Mouse (Mus musculus) liver, embryonic 16.5 days (tissue): Measurements from ENCODE around the gene Ppp2r1b. TPM values are rescaled to one million over a fixed set of nuclear protein-coding genes. Genes with fewer than 3 reads are reported as not detected.

Source experiments
- ATAC-seq: fragments of 200-750 bp; cut with Nextera tagmentation; 2 replicates; pipeline ENCODE4 v1.8.0; 2017; ENCODE audit warnings: low read depth, mild to moderate bottlenecking, moderate number of reproducible peaks, moderate library complexity
- H3K27ac ChIP-seq: fragments of 300-500 bp; sonication (generic); 2 replicates; pipeline ENCODE4 v1.5.1; 2014; ENCODE audit warnings: mild to moderate bottlenecking, low read length
- H3K27me3 ChIP-seq: fragments of 300-500 bp; sonication (generic); 2 replicates; pipeline ENCODE4 v1.6.1; 2014; ENCODE audit warnings: low read depth, low read length, mixed read lengths; ENCODE audit not compliant: control insufficient read depth, insufficient read depth
- H3K36me3 ChIP-seq: fragments of 300-500 bp; sonication (generic); 2 replicates; pipeline ENCODE4 v1.6.1; 2014; ENCODE audit warnings: mild to moderate bottlenecking; ENCODE audit not compliant: control insufficient read depth, insufficient read depth
- H3K4me1 ChIP-seq: fragments of 300-500 bp; sonication (generic); 2 replicates; pipeline ENCODE4 v1.6.1; 2014; ENCODE audit warnings: low read depth, low read length, mixed read lengths; ENCODE audit not compliant: control insufficient read depth
- H3K4me2 ChIP-seq: fragments of 300-500 bp; sonication (generic); 2 replicates; pipeline ENCODE4 v1.6.1; 2014; ENCODE audit warnings: low read depth, low read length, mixed read lengths
- H3K4me3 ChIP-seq: fragments of 300-500 bp; sonication (generic); 2 replicates; pipeline ENCODE4 v1.5.1; 2014; ENCODE audit warnings: low read depth, mild to moderate bottlenecking, low read length
- H3K9ac ChIP-seq: fragments of 300-500 bp; sonication (generic); 2 replicates; pipeline ENCODE4 v1.6.1; 2014; ENCODE audit warnings: low read depth, low read length
- H3K9me3 ChIP-seq: fragments of 300-500 bp; sonication (generic); replicated peaks from 2 replicates; pipeline ENCODE4 v1.6.1; 2016; ENCODE audit warnings: low read length; ENCODE audit not compliant: control insufficient read depth
- whole genome bisulfite sequencing: fragments of 180-500 bp; shearing (Covaris S2); extraction: QIAGEN DNeasy Blood & Tissue Kit; methylation state at CpG from one replicate; pipeline ENCODE4 v1.1.7; 2014; ENCODE audit not compliant: insufficient replicate concordance; 5-methylcytosine and 5-hydroxymethylcytosine counted together
- polyA plus RNA-seq: library from polyadenylated mRNA; unstranded; fragments of >200 nt; fragmentation: Nextera tagmentation; extraction: Ambion mirVana; gene quantifications from 2 replicates; pipeline ENCODE4 v1.2.1, GENCODE M21; 2015

Gene Ppp2r1b
- polyA plus RNA-seq, 1 experiment from 2014 or later: 59.4 TPM

GRCm38 (mm10) chr9:50865803-50866202 is 20.7 kb downstream of the Ppp2r1b start:
- no peak overlapping the region for H3K9ac ChIP-seq
- no peak overlapping the region for H3K4me3 ChIP-seq
- ATAC-seq: no peak
- WGBS: 43% methylated on average over 8 of the region's 8 CpGs
- no peaks in the 10 kb centered on the region for H3K27me3 ChIP-seq
- H3K4me2 ChIP-seq: no peak overlapping the region
- H3K4me1 ChIP-seq: no peaks in the 10 kb centered on the region; the same call in none of the 2 replicates
- H3K27ac ChIP-seq: no peak overlapping the region
- no peaks in the 10 kb centered on the region for H3K9me3 ChIP-seq
- peaks cover 89% of the 10 kb centered on the region for H3K36me3 ChIP-seq

GRCm38 (mm10) chr9:50867015-50867414 is 21.9 kb downstream of the Ppp2r1b start:
- H3K27me3 ChIP-seq: no peaks in the 10 kb centered on the region
- H3K36me3 ChIP-seq: peaks cover 80% of the 10 kb centered on the region
- no peaks in the 10 kb centered on the region for H3K9me3 ChIP-seq
- no peak for ATAC-seq
- no peak overlapping the region for H3K9ac ChIP-seq
- H3K4me3 ChIP-seq: no peak overlapping the region
- H3K4me2 ChIP-seq: no peak overlapping the region
- no peaks in the 10 kb centered on the region; the same call in none of the 2 replicates for H3K4me1 ChIP-seq
- WGBS: 87% methylated on average over 6 of the region's 6 CpGs
- no peak overlapping the region for H3K27ac ChIP-seq

- WGBS: 82% methylated on average over 2 of the region's 2 CpGs
- no peak for ATAC-seq
- no peak overlapping the region for H3K9ac ChIP-seq
- no peak overlapping the region for H3K4me3 ChIP-seq
- no peak overlapping the region for H3K27ac ChIP-seq
- H3K27me3 ChIP-seq: no peaks in the 10 kb centered on the region
- H3K4me1 ChIP-seq: no peaks in the 10 kb centered on the region; the same call in none of the 2 replicates
- no peaks in the 10 kb centered on the region for H3K9me3 ChIP-seq
- H3K36me3 ChIP-seq: peaks cover 78% of the 10 kb centered on the region
- H3K4me2 ChIP-seq: no peak overlapping the region
Measured at GRCm38 (mm10) chr9:50868182-50868581, 23.1 kb downstream of the Ppp2r1b start.

GRCm38 (mm10) chr9:50873210-50873609 is 28.1 kb downstream of the Ppp2r1b start:
- WGBS: 90% methylated on average over 9 of the region's 9 CpGs
- H3K4me2 ChIP-seq: no peak overlapping the region
- no peak overlapping the region for H3K9ac ChIP-seq
- H3K9me3 ChIP-seq: no peaks in the 10 kb centered on the region
- H3K36me3 ChIP-seq: peaks cover 77% of the 10 kb centered on the region
- no peak overlapping the region for H3K27ac ChIP-seq
- H3K27me3 ChIP-seq: no peaks in the 10 kb centered on the region
- H3K4me3 ChIP-seq: no peak overlapping the region
- no peaks in the 10 kb centered on the region for H3K4me1 ChIP-seq
- ATAC-seq: no peak

- Histone ChIP-seq H3K9ac (no peak overlapping the region), H3K9me3 (no peaks in the 10 kb centered on the region), H3K4me1 (no peaks in the 10 kb centered on the region), H3K27ac (no peak overlapping the region), H3K4me2 (no peak overlapping the region), H3K4me3 (no peak overlapping the region), H3K36me3 (peaks cover 76% of the 10 kb centered on the region), H3K27me3 (no peaks in the 10 kb centered on the region)
- ATAC-seq: no peak
- 89% methylated on average over 6 of the region's 6 CpGs for WGBS
Measured at GRCm38 (mm10) chr9:50874031-50874430, 28.9 kb downstream of the Ppp2r1b start.

GRCm38 (mm10) chr9:50875470-50875869 is 30.4 kb downstream of the Ppp2r1b start:
- H3K9ac ChIP-seq: no peak overlapping the region
- H3K4me3 ChIP-seq: no peak overlapping the region
- no peak overlapping the region for H3K4me2 ChIP-seq
- no peaks in the 10 kb centered on the region for H3K27me3 ChIP-seq
- H3K4me1 ChIP-seq: no peaks in the 10 kb centered on the region
- no peak for ATAC-seq
- no peaks in the 10 kb centered on the region for H3K9me3 ChIP-seq
- 94% methylated on average over 4 of the region's 4 CpGs for WGBS
- peaks cover 80% of the 10 kb centered on the region for H3K36me3 ChIP-seq
- no peak overlapping the region for H3K27ac ChIP-seq

GRCm38 (mm10) chr9:50876287-50876686 is 31.2 kb downstream of the Ppp2r1b start:
- no peak overlapping the region for H3K4me2 ChIP-seq
- no peak for ATAC-seq
- H3K27ac ChIP-seq: no peak overlapping the region
- no peaks in the 10 kb centered on the region for H3K4me1 ChIP-seq
- no peaks in the 10 kb centered on the region for H3K9me3 ChIP-seq
- no peak overlapping the region for H3K9ac ChIP-seq
- no peaks in the 10 kb centered on the region for H3K27me3 ChIP-seq
- H3K36me3 ChIP-seq: peaks cover 78% of the 10 kb centered on the region
- WGBS: 81% methylated on average over 3 of the region's 3 CpGs
- H3K4me3 ChIP-seq: no peak overlapping the region

- Histone ChIP-seq H3K36me3 (peaks cover 81% of the 10 kb centered on the region), H3K9ac (no peak overlapping the region), H3K4me1 (no peaks in the 10 kb centered on the region), H3K4me2 (no peak overlapping the region), H3K27me3 (no peaks in the 10 kb centered on the region), H3K9me3 (no peaks in the 10 kb centered on the region), H3K4me3 (no peak overlapping the region), H3K27ac (no peak overlapping the region)
- no peak for ATAC-seq
- 70% methylated on average over 3 of the region's 3 CpGs for WGBS
Measured at GRCm38 (mm10) chr9:50877431-50877830, 32.3 kb downstream of the Ppp2r1b start.

GRCm38 (mm10) chr9:50882183-50882582 is 37.1 kb downstream of the Ppp2r1b start:
- Histone ChIP-seq H3K36me3 (peaks cover 48% of the 10 kb centered on the region), H3K9me3 (no peaks in the 10 kb centered on the region), H3K27ac (no peak overlapping the region), H3K4me3 (no peak overlapping the region), H3K27me3 (no peaks in the 10 kb centered on the region), H3K4me1 (no peaks in the 10 kb centered on the region), H3K9ac (no peak overlapping the region), H3K4me2 (no peak overlapping the region)
- 89% methylated on average over 2 of the region's 2 CpGs for WGBS
- no peak for ATAC-seq
